Mouse (Mus musculus): ENCODE data around the gene Pofut2. TPM values are rescaled to one million over a fixed set of nuclear protein-coding genes. Genes with fewer than 3 reads are reported as not detected.

Gene Pofut2
- polyA plus RNA-seq, 1 experiment from 2014 or later, result 135 TPM

- no peak for TF ChIP-seq CTCF (IDR thresholded peaks at IDR 0.05; ENCODE audit: low read depth)
- ATAC-seq (ENCODE audit: insufficient read depth), result no peak
Measured at GRCm38 (mm10) chr10:77242396-77242795, 16.6 kb upstream of the Pofut2 start.

GRCm38 (mm10) chr10:77242871-77243270 is 16.1 kb upstream of the Pofut2 start:
- Histone ChIP-seq H3K27ac (ENCODE audit: low read depth) (peak overlapping the region; percentile 1; the same call in 1 of the 2 replicates), H3K4me2 (no peak overlapping the region), H3K27me3 (ENCODE audit: insufficient read depth, low read length) (no peaks in the 10 kb centered on the region), H3K4me1 (ENCODE audit: insufficient read depth) (peaks cover 13% of the 10 kb centered on the region; the same call in 1 of the 2 replicates), H3K9me3 (ENCODE audit: low read depth, low read length) (no peaks in the 10 kb centered on the region), H3K4me3 (ENCODE audit: low read depth, low read length) (no peak overlapping the region), H3K9ac (no peak overlapping the region), H3K36me3 (ENCODE audit: insufficient read depth) (no peaks in the 10 kb centered on the region)
- peak; percentile 90 for DNase-seq
- peak; percentile 62 for ATAC-seq (ENCODE audit: insufficient read depth)
- TF ChIP-seq CTCF (IDR thresholded peaks at IDR 0.05; ENCODE audit: low read depth), result no peak
- 41% methylated on average over 14 of the region's 14 CpGs for WGBS

More at GRCm38 (mm10) chr10:77242396-77242795, 16.6 kb upstream of the Pofut2 start:
- Histone ChIP-seq H3K4me2 (no peak overlapping the region), H3K4me1 (ENCODE audit: insufficient read depth) (peaks cover 8% of the 10 kb centered on the region; the same call in 1 of the 2 replicates), H3K9ac (no peak overlapping the region), H3K9me3 (ENCODE audit: low read depth, low read length) (no peaks in the 10 kb centered on the region), H3K4me3 (ENCODE audit: low read depth, low read length) (no peak overlapping the region), H3K36me3 (ENCODE audit: insufficient read depth) (no peaks in the 10 kb centered on the region), H3K27ac (ENCODE audit: low read depth) (no peak overlapping the region), H3K27me3 (ENCODE audit: insufficient read depth, low read length) (no peaks in the 10 kb centered on the region)
- WGBS, result 72% methylated on average over 3 of the region's 3 CpGs
- no peak for DNase-seq

- H3K27ac ChIP-seq (ENCODE audit: low read depth), result 0 out of 2 replicates have a peak overlapping the region, but pooled peaks have one; percentile 1
- peaks cover 13% of the 10 kb centered on the region; the same call in 1 of the 2 replicates for H3K4me1 ChIP-seq (ENCODE audit: insufficient read depth)
- no peak for TF ChIP-seq CTCF (IDR thresholded peaks at IDR 0.05; ENCODE audit: low read depth)
- H3K9ac ChIP-seq, result no peak overlapping the region
- WGBS, result 77% methylated on average over 11 of the region's 11 CpGs
- H3K36me3 ChIP-seq (ENCODE audit: insufficient read depth), result no peaks in the 10 kb centered on the region
- no peaks in the 10 kb centered on the region for H3K9me3 ChIP-seq (ENCODE audit: low read depth, low read length)
- H3K4me2 ChIP-seq, result no peak overlapping the region
- H3K27me3 ChIP-seq (ENCODE audit: insufficient read depth, low read length), result no peaks in the 10 kb centered on the region
- H3K4me3 ChIP-seq (ENCODE audit: low read depth, low read length), result no peak overlapping the region
- no peak for DNase-seq
- no peak for ATAC-seq (ENCODE audit: insufficient read depth)
Measured at GRCm38 (mm10) chr10:77243572-77244161, 15.4 kb upstream of the Pofut2 start.

- no peak for TF ChIP-seq CTCF (IDR thresholded peaks at IDR 0.05; ENCODE audit: low read depth)
- DNase-seq, result no peak
- H3K4me2 ChIP-seq, result no peak overlapping the region
- no peaks in the 10 kb centered on the region for H3K27me3 ChIP-seq (ENCODE audit: insufficient read depth, low read length)
- no peak overlapping the region for H3K4me3 ChIP-seq (ENCODE audit: low read depth, low read length)
- no peak overlapping the region for H3K9ac ChIP-seq
- H3K27ac ChIP-seq (ENCODE audit: low read depth), result no peak overlapping the region
- no peaks in the 10 kb centered on the region for H3K9me3 ChIP-seq (ENCODE audit: low read depth, low read length)
- H3K4me1 ChIP-seq (ENCODE audit: insufficient read depth), result peaks cover 13% of the 10 kb centered on the region; the same call in 1 of the 2 replicates
- H3K36me3 ChIP-seq (ENCODE audit: insufficient read depth), result no peaks in the 10 kb centered on the region
- no peak for ATAC-seq (ENCODE audit: insufficient read depth)
- WGBS, result 91% methylated on average over 6 of the region's 6 CpGs
Measured at GRCm38 (mm10) chr10:77244777-77245176, 14.2 kb upstream of the Pofut2 start.

GRCm38 (mm10) chr10:77247048-77247447 is 12.0 kb upstream of the Pofut2 start:
- H3K27me3 ChIP-seq (ENCODE audit: insufficient read depth, low read length), result no peaks in the 10 kb centered on the region
- no peaks in the 10 kb centered on the region for H3K36me3 ChIP-seq (ENCODE audit: insufficient read depth)
- peaks cover 23% of the 10 kb centered on the region for H3K4me1 ChIP-seq (ENCODE audit: insufficient read depth)
- H3K4me2 ChIP-seq, result no peak overlapping the region
- no peak for TF ChIP-seq CTCF (IDR thresholded peaks at IDR 0.05; ENCODE audit: low read depth)
- WGBS, result 72% methylated on average over 5 of the region's 5 CpGs
- no peak overlapping the region for H3K4me3 ChIP-seq (ENCODE audit: low read depth, low read length)
- no peaks in the 10 kb centered on the region for H3K9me3 ChIP-seq (ENCODE audit: low read depth, low read length)
- no peak overlapping the region for H3K9ac ChIP-seq
- ATAC-seq (ENCODE audit: insufficient read depth), result no peak
- H3K27ac ChIP-seq (ENCODE audit: low read depth), result no peak overlapping the region
- DNase-seq, result no peak

GRCm38 (mm10) chr10:77247707-77248106 is 11.3 kb upstream of the Pofut2 start:
- no peak for TF ChIP-seq CTCF (IDR thresholded peaks at IDR 0.05; ENCODE audit: low read depth)
- no peak overlapping the region for H3K4me3 ChIP-seq (ENCODE audit: low read depth, low read length)
- no peak overlapping the region for H3K27ac ChIP-seq (ENCODE audit: low read depth)
- no peaks in the 10 kb centered on the region for H3K27me3 ChIP-seq (ENCODE audit: insufficient read depth, low read length)
- H3K9me3 ChIP-seq (ENCODE audit: low read depth, low read length), result no peaks in the 10 kb centered on the region
- WGBS, result 17% methylated on average over 7 of the region's 7 CpGs
- peaks cover 29% of the 10 kb centered on the region for H3K4me1 ChIP-seq (ENCODE audit: insufficient read depth)
- no peaks in the 10 kb centered on the region for H3K36me3 ChIP-seq (ENCODE audit: insufficient read depth)
- H3K4me2 ChIP-seq, result no peak overlapping the region
- DNase-seq, result peak; percentile 65
- H3K9ac ChIP-seq, result no peak overlapping the region
- ATAC-seq (ENCODE audit: insufficient read depth), result peak; percentile 22; the same call in 1 of the 2 replicates

GRCm38 (mm10) chr10:77251223-77251783 is 7.7 kb upstream of the Pofut2 start:
- no peak overlapping the region for H3K9ac ChIP-seq
- DNase-seq, result peak; percentile 76
- H3K4me3 ChIP-seq (ENCODE audit: low read depth, low read length), result no peak overlapping the region
- H3K4me1 ChIP-seq (ENCODE audit: insufficient read depth), result peaks cover 24% of the 10 kb centered on the region
- peak overlapping the region; percentile 25 for H3K27ac ChIP-seq (ENCODE audit: low read depth)
- ATAC-seq (ENCODE audit: insufficient read depth), result peak; percentile 26; the same call in 1 of the 2 replicates
- peak; percentile 56 for TF ChIP-seq CTCF (IDR thresholded peaks at IDR 0.05; ENCODE audit: low read depth)
- peak overlapping the region; percentile 40 for H3K4me2 ChIP-seq
- H3K36me3 ChIP-seq (ENCODE audit: insufficient read depth), result no peaks in the 10 kb centered on the region
- no peaks in the 10 kb centered on the region for H3K27me3 ChIP-seq (ENCODE audit: insufficient read depth, low read length)
- WGBS, result 30% methylated on average over 18 of the region's 18 CpGs
- H3K9me3 ChIP-seq (ENCODE audit: low read depth, low read length), result no peaks in the 10 kb centered on the region

All from lung, embryonic 14.5 days (tissue).